Mouse (Mus musculus) hindbrain, embryonic 12.5 days (tissue): ENCODE results near the gene Rbl1. TPM values are rescaled to one million over a fixed set of nuclear protein-coding genes. Genes with fewer than 3 reads are reported as not detected.
"Not testable (repeated sequence)": the region's sequence is repeated elsewhere in the genome, so short reads cannot be mapped to it uniquely, and the experiment has no call there.

Experiments used
- ATAC-seq: fragments of 200-750 bp; cut with Nextera tagmentation; 2 replicates; pipeline ENCODE4 v1.8.0; 2017; ENCODE audit warnings: moderate TSS enrichment; ENCODE audit not compliant: low FRiP score
- H3K27ac ChIP-seq: fragments of 300-500 bp; sonication (generic); 2 replicates; pipeline ENCODE4 v1.5.1; 2016; ENCODE audit warnings: mild to moderate bottlenecking
- H3K27me3 ChIP-seq: fragments of 300-500 bp; sonication (generic); 2 replicates; pipeline ENCODE4 v1.6.1; 2016; ENCODE audit warnings: mild to moderate bottlenecking
- H3K36me3 ChIP-seq: fragments of 300-500 bp; sonication (generic); 2 replicates; pipeline ENCODE4 v1.6.1; 2016; ENCODE audit warnings: mild to moderate bottlenecking
- H3K4me1 ChIP-seq: fragments of 300-500 bp; sonication (generic); 2 replicates; pipeline ENCODE4 v1.6.1; 2016
- H3K4me2 ChIP-seq: fragments of 300-500 bp; sonication (generic); replicated peaks from 2 replicates; pipeline ENCODE4 v1.6.1; 2016; ENCODE audit warnings: mild to moderate bottlenecking
- H3K4me3 ChIP-seq: fragments of 300-500 bp; sonication (generic); 2 replicates; pipeline ENCODE4 v1.5.1; 2016; ENCODE audit warnings: mild to moderate bottlenecking
- H3K9ac ChIP-seq: fragments of 300-500 bp; sonication (generic); 2 replicates; pipeline ENCODE4 v1.6.1; 2016; ENCODE audit warnings: mild to moderate bottlenecking, moderate library complexity
- H3K9me3 ChIP-seq: fragments of 300-500 bp; sonication (generic); replicated peaks from 2 replicates; pipeline ENCODE4 v1.6.1; 2016; ENCODE audit warnings: mild to moderate bottlenecking
- WGBS: fragments of 180-500 bp; shearing (Covaris S2); methylation state at CpG from one replicate; pipeline ENCODE4 v1.1.7; 2016; 5-methylcytosine and 5-hydroxymethylcytosine counted together
- polyA plus RNA-seq: library from polyadenylated mRNA; unstranded; fragments of >200 nt; fragmentation: Nextera tagmentation; extraction: Ambion mirVana; gene quantifications from 2 replicates; pipeline ENCODE4 v1.2.1, GENCODE M21; 2016

The Rbl1 gene
- polyA plus RNA-seq = 18.1 and 20.8 TPM in 2 replicates

DNA sequence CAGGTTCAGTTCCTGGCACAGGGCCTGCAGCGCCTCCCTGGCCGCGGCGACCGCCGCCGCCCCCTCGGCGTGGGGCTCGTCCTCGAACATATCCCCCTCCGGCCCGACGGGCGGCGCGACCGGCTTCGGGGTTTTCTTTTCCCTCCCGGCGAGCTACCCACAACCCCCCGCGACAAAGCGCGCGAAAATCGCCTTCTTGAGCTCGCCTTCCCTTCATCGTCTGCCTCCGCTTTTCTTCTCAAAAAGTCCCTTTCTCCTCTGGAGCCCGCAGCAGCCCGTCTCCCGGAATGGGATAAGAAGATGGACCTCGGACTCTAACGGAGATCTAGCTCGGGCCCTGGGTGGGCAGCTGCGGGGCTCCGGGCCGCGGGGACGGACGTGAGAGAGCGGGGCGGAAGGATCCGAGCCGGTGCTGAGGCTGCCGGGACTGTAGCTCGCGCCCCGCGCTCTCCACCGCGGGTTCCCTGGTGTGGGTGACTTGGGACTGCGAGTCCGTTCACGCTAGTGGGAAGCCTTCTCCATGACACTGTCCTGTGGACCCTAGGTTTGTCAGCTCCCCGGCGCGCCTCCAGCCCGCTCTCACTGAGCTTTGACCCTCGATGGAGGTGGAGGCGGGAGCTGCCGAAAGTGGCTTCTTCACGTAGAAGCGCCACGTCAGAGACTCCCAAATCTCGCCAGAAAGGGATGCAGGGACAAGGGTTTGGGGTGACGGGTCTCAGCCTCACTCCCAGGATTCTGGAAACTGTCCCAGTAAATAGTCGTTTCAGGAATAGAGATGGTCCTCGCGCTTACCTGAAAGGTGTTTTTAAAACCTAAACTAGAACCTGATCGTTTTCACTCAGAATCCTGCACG, at the start of gene Rbl1:
Gene Rbl1, minus strand, starts transcription at position 169 of the 853 bp plus-strand sequence.
- Histone ChIP-seq H3K4me2 (peak within 1 kb of the TSS; percentile 64), H3K27ac (peak within 1 kb of the TSS; percentile 98), H3K27me3 (no peaks in the 10 kb centered on the region), H3K36me3 (peaks cover 7% of the 10 kb centered on the region), H3K4me3 (peak within 1 kb of the TSS; percentile 62), H3K4me1 (peaks cover 15% of the 10 kb centered on the region; the same call in 1 of the 2 replicates), H3K9me3 (0 out of 2 replicates have a peak, but pooled peaks cover 3% of the 10 kb centered on the region), H3K9ac (peak within 1 kb of the TSS; percentile 86)
- peak; percentile 86 for ATAC-seq
- 2% methylated on average over 73 of the region's 73 CpGs for WGBS

DNA sequence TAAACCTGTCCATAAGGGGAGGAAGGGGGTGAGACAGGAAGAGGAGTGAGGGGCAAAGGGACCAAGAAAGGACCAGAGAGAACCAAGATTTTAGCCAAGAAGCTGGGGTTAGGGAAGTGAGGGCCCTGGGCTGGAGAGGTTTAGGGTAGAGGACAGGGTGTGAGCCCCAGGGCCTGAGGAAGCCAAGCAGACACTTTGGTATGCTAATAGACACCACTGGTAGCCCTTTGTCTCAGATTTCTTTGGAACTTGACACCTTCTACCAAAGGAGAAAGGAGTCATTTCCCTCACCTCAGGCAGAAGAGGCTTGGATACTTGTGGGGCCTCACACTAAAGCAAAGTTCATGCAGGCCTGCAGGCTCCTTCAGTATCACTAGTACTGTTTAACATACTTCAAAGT, 43.8 kb upstream of the Rbl1 start:
- H3K9ac ChIP-seq = no peak overlapping the region
- H3K4me3 ChIP-seq = no peak overlapping the region

DNA sequence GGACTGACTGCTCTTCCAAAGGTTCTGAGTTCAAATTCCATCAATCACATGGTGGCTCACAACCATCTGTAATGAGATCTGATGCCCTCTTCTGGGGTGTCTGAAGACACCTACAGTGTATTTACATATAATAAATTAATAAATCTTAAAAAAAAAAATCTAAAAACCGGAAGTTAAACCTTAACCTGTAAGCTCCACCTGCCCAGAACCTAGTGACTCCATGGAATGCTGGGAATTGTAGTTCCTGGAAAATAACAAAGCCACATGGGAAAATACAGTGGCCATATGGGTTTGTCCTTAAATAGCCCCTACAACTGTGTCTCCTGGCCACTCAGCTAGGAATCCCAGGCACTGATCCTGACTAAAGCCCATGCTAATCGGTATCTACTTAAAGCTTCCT, 41.3 kb upstream of the Rbl1 start:
- H3K4me2 ChIP-seq = no peak overlapping the region
- H3K27ac ChIP-seq = no peak overlapping the region
- no peaks in the 10 kb centered on the region for H3K36me3 ChIP-seq
- H3K27me3 ChIP-seq = no peaks in the 10 kb centered on the region
- WGBS = 79% methylated on average over 2 of the region's 2 CpGs
- no peak overlapping the region for H3K9ac ChIP-seq
- H3K4me3 ChIP-seq = no peak overlapping the region
- no peaks in the 10 kb centered on the region for H3K4me1 ChIP-seq
- no peaks in the 10 kb centered on the region for H3K9me3 ChIP-seq
- ATAC-seq = no peak

More for the DNA sequence above, 43.8 kb upstream of the Rbl1 start:
- Histone ChIP-seq H3K27me3 (no peaks in the 10 kb centered on the region), H3K36me3 (no peaks in the 10 kb centered on the region), H3K4me1 (no peaks in the 10 kb centered on the region), H3K9me3 (no peaks in the 10 kb centered on the region), H3K27ac (no peak overlapping the region), H3K4me2 (no peak overlapping the region)
- no peak for ATAC-seq

DNA sequence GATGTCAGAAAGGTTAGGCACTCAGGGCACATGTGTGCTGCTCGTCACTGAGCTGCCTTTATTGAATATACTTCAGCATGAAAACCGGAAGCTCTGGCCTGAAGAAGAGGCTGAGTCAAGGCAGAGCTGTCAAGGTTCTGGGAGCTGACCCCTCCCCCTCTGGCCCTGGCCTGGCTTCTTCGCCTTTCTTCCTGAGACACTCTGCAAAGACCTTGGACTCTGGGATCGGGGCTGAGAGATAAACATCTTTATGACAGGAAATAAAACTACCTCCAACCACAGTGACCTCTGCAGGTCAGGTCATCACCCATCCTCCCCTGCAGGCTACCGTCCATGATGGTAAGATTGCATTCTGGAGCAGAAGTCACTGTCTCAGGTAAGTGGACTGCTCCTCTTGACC, 40.7 kb upstream of the Rbl1 start:
- Histone ChIP-seq H3K27me3 (no peaks in the 10 kb centered on the region), H3K4me2 (no peak overlapping the region)

DNA sequence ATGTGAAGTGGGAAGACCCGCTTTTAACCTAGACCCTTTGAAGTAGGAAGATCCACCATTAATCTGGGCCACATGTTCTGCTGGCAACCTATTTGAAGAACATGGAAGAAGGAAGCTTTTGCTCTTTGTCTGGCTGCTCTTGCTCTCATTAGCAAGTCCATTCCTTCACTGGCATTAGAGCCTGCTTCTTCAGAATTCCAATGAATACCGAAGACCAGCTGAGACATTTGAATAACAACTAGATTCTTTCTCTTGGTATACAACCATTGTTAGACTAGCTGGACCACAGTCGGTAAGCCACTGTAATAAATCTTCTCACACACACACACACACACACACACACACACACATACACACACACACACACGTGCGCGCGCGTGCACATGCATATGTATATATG, 31.6 kb upstream of the Rbl1 start:
- 82% methylated on average over 8 of the region's 8 CpGs for WGBS
- no peak for ATAC-seq

More for the DNA sequence above, 40.7 kb upstream of the Rbl1 start:
- H3K27ac ChIP-seq = no peak overlapping the region
- no peaks in the 10 kb centered on the region for H3K9me3 ChIP-seq
- H3K4me3 ChIP-seq = no peak overlapping the region
- no peaks in the 10 kb centered on the region for H3K36me3 ChIP-seq
- no peaks in the 10 kb centered on the region for H3K4me1 ChIP-seq
- no peak overlapping the region for H3K9ac ChIP-seq
- ATAC-seq = no peak
- WGBS = 63% methylated on average over 5 of the region's 5 CpGs

DNA sequence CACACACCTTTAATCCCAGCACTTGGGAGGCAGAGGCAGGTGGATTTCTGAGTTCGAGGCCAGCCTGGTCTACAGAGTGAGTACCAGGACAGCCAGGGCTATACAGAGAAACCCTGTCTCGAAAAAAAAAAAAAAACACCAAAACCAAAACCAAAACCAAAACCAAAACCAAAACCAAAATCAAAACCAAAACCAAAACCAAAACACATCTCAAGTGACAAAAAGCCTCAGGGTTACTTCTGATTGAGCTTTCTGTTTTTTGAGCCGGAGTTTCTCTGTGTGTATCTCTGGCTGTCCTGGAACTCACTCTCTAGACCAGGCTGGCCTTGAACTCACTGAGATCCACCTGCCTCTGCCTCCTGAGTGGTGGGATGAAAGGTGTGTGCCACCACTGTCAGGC, 17.6 kb upstream of the Rbl1 start:
- H3K4me3 ChIP-seq, H3K27ac ChIP-seq, H3K9me3 ChIP-seq, H3K36me3 ChIP-seq, H3K27me3 ChIP-seq, H3K4me1 ChIP-seq, H3K9ac ChIP-seq, ATAC-seq, H3K4me2 ChIP-seq: not testable (repeated sequence)
- WGBS = 79% methylated on average over 3 of the region's 3 CpGs

More for the DNA sequence above, 31.6 kb upstream of the Rbl1 start:
- Histone ChIP-seq H3K4me3 (no peak overlapping the region), H3K36me3 (no peaks in the 10 kb centered on the region), H3K27ac (no peak overlapping the region), H3K4me1 (no peaks in the 10 kb centered on the region), H3K27me3 (no peaks in the 10 kb centered on the region), H3K9me3 (no peaks in the 10 kb centered on the region), H3K4me2 (no peak overlapping the region), H3K9ac (no peak overlapping the region)

DNA sequence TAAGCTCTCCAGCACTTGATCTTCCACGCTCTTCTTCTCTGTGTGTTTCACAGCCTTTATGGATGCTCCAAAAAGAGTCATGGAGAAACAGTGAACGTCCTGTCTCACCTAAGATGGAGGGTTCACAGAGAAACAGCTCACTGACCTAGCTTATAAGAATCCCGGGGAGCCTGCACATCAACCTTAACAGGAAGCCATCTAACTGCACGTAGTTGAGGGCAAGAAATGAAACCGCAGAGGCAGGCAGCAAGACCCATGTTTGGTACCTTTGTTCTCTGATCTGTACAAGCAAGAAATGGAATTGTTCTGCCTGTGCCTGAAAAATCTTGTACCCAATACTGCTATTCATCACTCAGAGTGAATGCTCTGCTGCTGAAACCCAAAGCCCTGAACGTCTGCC, 15.8 kb upstream of the Rbl1 start:
- H3K9me3 ChIP-seq = no peaks in the 10 kb centered on the region
- no peaks in the 10 kb centered on the region for H3K27me3 ChIP-seq
- ATAC-seq = no peak
- no peaks in the 10 kb centered on the region for H3K4me1 ChIP-seq
- H3K9ac ChIP-seq = no peak overlapping the region
- no peak overlapping the region for H3K4me3 ChIP-seq
- no peak overlapping the region for H3K4me2 ChIP-seq
- WGBS = 78% methylated on average over 6 of the region's 6 CpGs
- no peaks in the 10 kb centered on the region for H3K36me3 ChIP-seq
- no peak overlapping the region for H3K27ac ChIP-seq

DNA sequence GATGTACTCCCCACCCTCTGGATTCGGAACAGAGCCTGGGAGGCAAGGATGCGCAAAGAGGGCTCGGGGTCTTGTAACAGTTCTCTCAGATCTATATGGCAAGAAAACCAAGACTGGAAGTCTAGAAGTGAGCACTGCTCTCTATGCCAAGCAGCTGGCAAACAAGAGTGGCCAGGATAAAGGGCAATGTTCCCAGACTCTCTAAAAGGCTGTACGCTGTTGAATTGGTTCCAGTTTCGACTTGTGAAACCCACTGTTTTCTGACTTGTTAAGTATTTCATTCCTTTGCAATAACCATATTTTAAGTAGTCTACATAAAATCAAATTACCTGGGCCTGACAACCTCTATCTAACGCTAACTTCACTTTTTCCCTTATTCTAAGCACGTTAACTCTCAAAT, 7.4 kb upstream of the Rbl1 start:
- Histone ChIP-seq H3K9ac (no peak overlapping the region), H3K4me3 (no peak overlapping the region), H3K4me2 (no peak overlapping the region), H3K9me3 (0 out of 2 replicates have a peak, but pooled peaks cover 3% of the 10 kb centered on the region), H3K27me3 (no peaks in the 10 kb centered on the region), H3K27ac (no peak overlapping the region), H3K36me3 (no peaks in the 10 kb centered on the region), H3K4me1 (no peaks in the 10 kb centered on the region)
- no peak for ATAC-seq
- 96% methylated on average over 7 of the region's 7 CpGs for WGBS

DNA sequence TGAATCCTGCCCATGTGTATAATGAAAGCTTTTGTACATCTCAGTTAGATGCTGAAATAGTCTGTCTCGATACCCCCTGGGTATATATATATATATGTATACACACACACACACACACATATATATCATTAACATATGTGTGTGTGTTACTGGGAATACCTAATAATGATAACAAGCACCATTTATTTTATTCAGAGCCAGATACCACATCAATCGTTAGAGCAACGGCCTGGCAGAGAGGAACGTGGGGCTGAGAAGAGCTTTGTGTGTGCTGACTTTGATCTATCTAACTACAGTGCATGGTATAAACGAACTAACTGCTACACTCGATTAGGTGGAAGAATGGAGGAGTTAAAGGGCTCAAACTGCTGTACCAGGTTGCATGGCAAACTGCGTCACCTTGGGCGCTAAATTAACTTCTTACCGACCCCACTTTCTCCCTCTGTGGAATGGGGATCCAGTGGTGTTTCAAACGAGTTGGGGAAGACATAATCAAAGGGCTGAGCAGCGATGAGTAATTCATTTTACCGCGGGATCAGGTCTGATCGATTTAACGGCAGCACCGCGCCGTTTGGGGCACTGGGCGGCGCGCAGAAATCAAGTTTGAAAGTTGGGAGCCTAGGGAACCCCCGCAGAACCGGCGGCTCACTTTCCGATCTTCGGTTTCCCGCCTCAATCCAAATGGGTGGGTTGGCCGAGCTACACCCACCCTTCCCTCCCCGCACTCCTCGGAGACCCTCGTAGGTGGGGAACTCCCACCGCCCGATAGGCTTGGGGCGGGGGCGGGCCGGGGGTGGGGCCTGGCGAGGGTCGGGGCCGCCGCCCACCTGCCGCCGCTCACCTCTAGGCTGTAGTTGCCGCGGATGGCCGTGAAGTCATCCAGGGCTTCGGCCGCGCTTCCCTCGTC, 622 bp downstream of the Rbl1 start:
- 0 out of 2 replicates have a peak, but pooled peaks cover 3% of the 10 kb centered on the region for H3K9me3 ChIP-seq
- peak; percentile 88 for ATAC-seq
- H3K4me2 ChIP-seq = peak overlapping the region; percentile 64
- H3K4me1 ChIP-seq = peaks cover 15% of the 10 kb centered on the region; the same call in 1 of the 2 replicates
- peak overlapping the region; percentile 86 for H3K9ac ChIP-seq
- H3K27me3 ChIP-seq = no peaks in the 10 kb centered on the region
- 2% methylated on average over 35 of the region's 49 CpGs for WGBS
- H3K4me3 ChIP-seq = peak overlapping the region; percentile 62
- H3K36me3 ChIP-seq = peaks cover 15% of the 10 kb centered on the region
- peak overlapping the region; percentile 98 for H3K27ac ChIP-seq

DNA sequence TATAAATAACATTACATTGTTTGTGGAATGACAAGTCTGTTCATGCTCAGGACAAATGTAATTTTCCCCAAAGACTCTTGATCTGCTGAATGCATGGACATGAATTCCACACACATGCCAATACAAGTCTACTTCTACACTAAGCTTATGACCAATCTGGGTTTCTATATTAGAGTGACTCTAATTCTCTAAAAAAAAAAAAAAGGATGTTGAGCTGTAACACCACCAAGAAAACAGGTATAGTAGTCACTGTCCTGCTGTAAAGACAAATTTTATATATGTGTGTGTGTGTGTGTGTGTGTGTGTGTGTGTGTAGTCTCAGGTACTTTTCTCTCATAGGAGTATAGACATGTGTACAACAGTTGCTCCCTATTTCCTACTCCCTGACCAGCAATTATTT, 1.3 kb downstream of the Rbl1 start:
- no peak overlapping the region for H3K9ac ChIP-seq
- peak overlapping the region; percentile 62; the same call in 1 of the 2 replicates for H3K4me3 ChIP-seq
- H3K9me3 ChIP-seq = 0 out of 2 replicates have a peak, but pooled peaks cover 3% of the 10 kb centered on the region
- H3K27me3 ChIP-seq = no peaks in the 10 kb centered on the region
- H3K4me2 ChIP-seq = peak overlapping the region; percentile 64
- H3K36me3 ChIP-seq = peaks cover 19% of the 10 kb centered on the region
- peaks cover 15% of the 10 kb centered on the region; the same call in 1 of the 2 replicates for H3K4me1 ChIP-seq
- H3K27ac ChIP-seq = no peak overlapping the region
- no peak for ATAC-seq

DNA sequence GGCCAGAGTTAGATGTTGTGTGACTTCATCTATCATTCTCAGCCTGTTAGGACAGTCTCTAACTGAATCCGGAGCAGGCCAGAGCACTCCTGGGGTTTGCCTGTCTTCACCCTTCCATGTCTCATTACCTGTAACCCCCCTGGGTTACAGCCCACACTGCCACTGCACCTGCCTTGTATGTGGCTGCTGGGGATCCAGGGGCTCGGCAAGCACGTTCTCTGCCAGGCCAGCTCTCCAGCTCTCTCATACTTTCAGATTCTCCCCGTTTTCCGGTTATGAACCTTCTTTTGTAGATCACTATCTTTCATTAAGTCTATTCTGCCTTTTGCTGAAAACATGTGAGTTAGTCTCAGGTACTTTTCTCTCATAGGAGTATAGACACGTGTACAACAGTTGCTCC, 2.0 kb downstream of the Rbl1 start:
- Histone ChIP-seq H3K27ac (no peak overlapping the region), H3K4me1 (peaks cover 15% of the 10 kb centered on the region; the same call in 1 of the 2 replicates), H3K4me2 (no peak overlapping the region), H3K36me3 (peaks cover 19% of the 10 kb centered on the region), H3K4me3 (no peak overlapping the region), H3K9me3 (0 out of 2 replicates have a peak, but pooled peaks cover 1% of the 10 kb centered on the region), H3K9ac (no peak overlapping the region), H3K27me3 (no peaks in the 10 kb centered on the region)
- WGBS = 81% methylated on average over 6 of the region's 6 CpGs
- no peak for ATAC-seq
